Mouse (Mus musculus) heart, postnatal 0 days (tissue): Measurements from ENCODE around the gene Copa.

Source experiments
- CTCF ChIP-seq: IDR thresholded peaks from 2 replicates; pipeline ENCODE4 v1.5.1; 2016; ENCODE audit warnings: antibody characterized with exemption, control low read depth, low read depth
- EP300 ChIP-seq: IDR thresholded peaks from 2 replicates; pipeline ENCODE4 v1.6.1; 2016; ENCODE audit warnings: antibody characterized with exemption, low read depth

- TF ChIP-seq CTCF, result no peak
- TF ChIP-seq EP300, result no peak
Observed at GRCm38 (mm10) chr1:172052766-172053279, 29.5 kb upstream of the Copa start.
